Mouse (Mus musculus) limb, embryonic 11.5 days (tissue): ENCODE results near the gene Nudt3. TPM values are rescaled to one million over a fixed set of nuclear protein-coding genes. Genes with fewer than 3 reads are reported as not detected.

ENCODE experiments used
- ATAC-seq: fragments of 200-750 bp; cut with Nextera tagmentation; 2 replicates; pipeline ENCODE4 v1.8.0; 2017; ENCODE audit warnings: low read depth; ENCODE audit not compliant: insufficient number of reproducible peaks, low FRiP score, low TSS enrichment
- DNase-seq: peaks from one replicate; pipeline ENCODE4 v3.0.0-alpha.2; 2015; ENCODE audit warnings: low spot score
- H3K27ac ChIP-seq: fragments of 300-500 bp; sonication (generic); replicated peaks from 2 replicates; pipeline ENCODE4 v1.5.1; 2014; ENCODE audit warnings: low read depth, mild to moderate bottlenecking, low read length
- H3K27me3 ChIP-seq: fragments of 300-500 bp; sonication (generic); 2 replicates; pipeline ENCODE4 v1.6.1; 2014; ENCODE audit warnings: mild to moderate bottlenecking, low read length, mixed read lengths; ENCODE audit not compliant: control insufficient read depth, insufficient read depth
- H3K36me3 ChIP-seq: fragments of 300-500 bp; sonication (generic); 2 replicates; pipeline ENCODE4 v1.6.1; 2014; ENCODE audit warnings: mild to moderate bottlenecking, low read length, moderate library complexity, mixed read lengths; ENCODE audit not compliant: control insufficient read depth, insufficient read depth
- H3K4me1 ChIP-seq: fragments of 300-500 bp; sonication (generic); 2 replicates; pipeline ENCODE4 v1.6.1; 2014; ENCODE audit warnings: low read length, mixed read lengths; ENCODE audit not compliant: control insufficient read depth, insufficient read depth
- H3K4me2 ChIP-seq: fragments of 300-500 bp; sonication (generic); 2 replicates; pipeline ENCODE4 v1.6.1; 2014; ENCODE audit warnings: low read depth, mild to moderate bottlenecking, moderate library complexity; ENCODE audit not compliant: severe bottlenecking
- H3K4me3 ChIP-seq: fragments of 300-500 bp; sonication (generic); 2 replicates; pipeline ENCODE4 v1.5.1; 2014; ENCODE audit warnings: low read depth, low read length
- H3K9ac ChIP-seq: fragments of 300-500 bp; sonication (generic); 2 replicates; pipeline ENCODE4 v1.6.1; 2014; ENCODE audit warnings: mild to moderate bottlenecking, low read length
- H3K9me3 ChIP-seq: fragments of 300-500 bp; sonication (generic); 2 replicates; pipeline ENCODE4 v1.6.1; 2016; ENCODE audit warnings: low read length; ENCODE audit not compliant: control insufficient read depth
- WGBS: fragments of 180-500 bp; shearing (Covaris S2); extraction: QIAGEN DNeasy Blood & Tissue Kit; methylation state at CpG from one replicate; pipeline ENCODE4 v1.1.7; 2014; 5-methylcytosine and 5-hydroxymethylcytosine counted together
- polyA plus RNA-seq: library from polyadenylated mRNA; unstranded; fragments of >200 nt; fragmentation: Nextera tagmentation; extraction: Ambion mirVana; gene quantifications from 2 replicates; pipeline ENCODE4 v1.2.1, GENCODE M21; 2014

The Nudt3 gene
- polyA plus RNA-seq, 1 experiment from 2014 or later, result 42.2 TPM

- Histone ChIP-seq H3K4me2 (no peak overlapping the region), H3K27me3 (no peaks in the 10 kb centered on the region), H3K9ac (no peak overlapping the region; the same call in 1 of the 2 replicates), H3K27ac (no peak overlapping the region), H3K4me3 (no peak overlapping the region), H3K36me3 (no peaks in the 10 kb centered on the region), H3K4me1 (peaks cover 17% of the 10 kb centered on the region), H3K9me3 (no peaks in the 10 kb centered on the region)
- 64% methylated on average over 8 of the region's 8 CpGs for WGBS
- ATAC-seq (no peak), DNase-seq (no peak)
Observed at GRCm38 (mm10) chr17:27549234-27549633, 74.1 kb downstream of the Nudt3 start.

GRCm38 (mm10) chr17:27547253-27547868 is 75.9 kb downstream of the Nudt3 start:
- DNase-seq (no peak), ATAC-seq (no peak)
- H3K4me2 ChIP-seq, result no peak overlapping the region
- H3K4me3 ChIP-seq, result no peak overlapping the region
- peaks cover 17% of the 10 kb centered on the region for H3K4me1 ChIP-seq
- H3K9me3 ChIP-seq, result no peaks in the 10 kb centered on the region
- no peaks in the 10 kb centered on the region for H3K36me3 ChIP-seq
- WGBS, result 75% methylated on average over 9 of the region's 9 CpGs
- H3K9ac ChIP-seq, result no peak overlapping the region
- no peaks in the 10 kb centered on the region for H3K27me3 ChIP-seq
- H3K27ac ChIP-seq, result no peak overlapping the region

- ATAC-seq (no peak), DNase-seq (no peak)
- no peaks in the 10 kb centered on the region for H3K27me3 ChIP-seq
- H3K27ac ChIP-seq, result no peak overlapping the region
- H3K4me1 ChIP-seq, result peaks cover 17% of the 10 kb centered on the region
- no peaks in the 10 kb centered on the region for H3K9me3 ChIP-seq
- 68% methylated on average over 7 of the region's 7 CpGs for WGBS
- no peak overlapping the region for H3K4me3 ChIP-seq
- no peaks in the 10 kb centered on the region for H3K36me3 ChIP-seq
- no peak overlapping the region for H3K4me2 ChIP-seq
- H3K9ac ChIP-seq, result no peak overlapping the region
Observed at GRCm38 (mm10) chr17:27546574-27547085, 76.7 kb downstream of the Nudt3 start.

GRCm38 (mm10) chr17:27545991-27546390 is 77.3 kb downstream of the Nudt3 start:
- Histone ChIP-seq H3K4me3 (no peak overlapping the region), H3K27me3 (no peaks in the 10 kb centered on the region), H3K9me3 (no peaks in the 10 kb centered on the region), H3K36me3 (no peaks in the 10 kb centered on the region), H3K4me2 (no peak overlapping the region), H3K4me1 (peaks cover 17% of the 10 kb centered on the region; the same call in 1 of the 2 replicates), H3K9ac (no peak overlapping the region), H3K27ac (no peak overlapping the region)
- ATAC-seq (no peak), DNase-seq (peak; percentile 49)
- WGBS, result 38% methylated on average over 12 of the region's 12 CpGs

- Histone ChIP-seq H3K36me3 (no peaks in the 10 kb centered on the region), H3K4me3 (no peak overlapping the region), H3K27me3 (no peaks in the 10 kb centered on the region), H3K4me2 (no peak overlapping the region), H3K9me3 (no peaks in the 10 kb centered on the region), H3K27ac (no peak overlapping the region), H3K9ac (no peak overlapping the region), H3K4me1 (peaks cover 17% of the 10 kb centered on the region; the same call in 1 of the 2 replicates)
- WGBS, result 91% methylated on average over 11 of the region's 11 CpGs
- DNase-seq, result no peak
- ATAC-seq, result no peak
Observed at GRCm38 (mm10) chr17:27544551-27544950, 78.7 kb downstream of the Nudt3 start.

- no peaks in the 10 kb centered on the region for H3K27me3 ChIP-seq
- 0 out of 2 replicates have a peak, but pooled peaks cover 10% of the 10 kb centered on the region for H3K4me1 ChIP-seq
- no peak overlapping the region for H3K9ac ChIP-seq
- ATAC-seq (no peak), DNase-seq (no peak)
- no peak overlapping the region for H3K4me2 ChIP-seq
- no peak overlapping the region for H3K4me3 ChIP-seq
- H3K36me3 ChIP-seq, result no peaks in the 10 kb centered on the region
- no peaks in the 10 kb centered on the region for H3K9me3 ChIP-seq
- H3K27ac ChIP-seq, result no peak overlapping the region
- WGBS, result 68% methylated on average over 3 of the region's 3 CpGs
Observed at GRCm38 (mm10) chr17:27541984-27542383, 81.3 kb downstream of the Nudt3 start.

- Histone ChIP-seq H3K4me2 (no peak overlapping the region), H3K4me3 (no peak overlapping the region), H3K27me3 (no peaks in the 10 kb centered on the region), H3K27ac (no peak overlapping the region), H3K4me1 (0 out of 2 replicates have a peak, but pooled peaks cover 6% of the 10 kb centered on the region), H3K9ac (no peak overlapping the region), H3K9me3 (no peaks in the 10 kb centered on the region), H3K36me3 (no peaks in the 10 kb centered on the region)
- no peak for ATAC-seq
- 63% methylated on average over 2 of the region's 2 CpGs for WGBS
- DNase-seq, result no peak
Observed at GRCm38 (mm10) chr17:27541261-27541660, 82.0 kb downstream of the Nudt3 start.

GRCm38 (mm10) chr17:27534718-27535117 is 88.6 kb downstream of the Nudt3 start:
- no peak overlapping the region for H3K4me3 ChIP-seq
- no peaks in the 10 kb centered on the region for H3K4me1 ChIP-seq
- DNase-seq (peak; percentile 98), ATAC-seq (no peak)
- WGBS, result 6% methylated on average over 10 of the region's 10 CpGs
- H3K36me3 ChIP-seq, result no peaks in the 10 kb centered on the region
- H3K27me3 ChIP-seq, result no peaks in the 10 kb centered on the region
- no peak overlapping the region for H3K27ac ChIP-seq
- no peaks in the 10 kb centered on the region for H3K9me3 ChIP-seq
- H3K4me2 ChIP-seq, result no peak overlapping the region
- H3K9ac ChIP-seq, result no peak overlapping the region

GRCm38 (mm10) chr17:27533354-27533753 is 89.9 kb downstream of the Nudt3 start:
- no peaks in the 10 kb centered on the region for H3K9me3 ChIP-seq
- H3K36me3 ChIP-seq, result no peaks in the 10 kb centered on the region
- no peak overlapping the region for H3K4me3 ChIP-seq
- DNase-seq (no peak), ATAC-seq (no peak)
- no peaks in the 10 kb centered on the region for H3K4me1 ChIP-seq
- 84% methylated on average over 3 of the region's 3 CpGs for WGBS
- H3K27ac ChIP-seq, result no peak overlapping the region
- H3K9ac ChIP-seq, result no peak overlapping the region
- H3K27me3 ChIP-seq, result no peaks in the 10 kb centered on the region
- no peak overlapping the region for H3K4me2 ChIP-seq
